Mouse (Mus musculus): Measurements from ENCODE around the gene 2810004N23Rik.

The 2810004N23Rik gene

GRCm38 (mm10) chr8:124862321-124863162 lies at the start of gene 2810004N23Rik, which contains the start of gene Gnpat:
Gene 2810004N23Rik, minus strand, starts transcription at chr8:124863120.
Gene Gnpat, plus strand, starts transcription at chr8:124863033.
- DNase-seq (ENCODE audit: low read depth in 1 of 2, low spot score in 2 of 2): peak; percentile 78 to 90

GRCm38 (mm10) chr8:124911938-124912872 lies 49.3 kb upstream of the 2810004N23Rik start:
- no peak for DNase-seq (ENCODE audit: low read depth in 1 of 2, low spot score in 2 of 2)

- DNase-seq (ENCODE audit: low read depth in 1 of 2, low spot score in 2 of 2): no peak
Observed at GRCm38 (mm10) chr8:124910349-124910748, 47.4 kb upstream of the 2810004N23Rik start.

GRCm38 (mm10) chr8:124909936-124910335 lies 47.0 kb upstream of the 2810004N23Rik start:
- no peak for DNase-seq (ENCODE audit: low read depth in 1 of 2, low spot score in 2 of 2)

GRCm38 (mm10) chr8:124905482-124905881 lies 42.6 kb upstream of the 2810004N23Rik start:
- DNase-seq (ENCODE audit: low read depth in 1 of 2, low spot score in 2 of 2): no peak

GRCm38 (mm10) chr8:124903198-124903597 lies 40.3 kb upstream of the 2810004N23Rik start:
- DNase-seq (ENCODE audit: low read depth in 1 of 2, low spot score in 2 of 2): no peak

GRCm38 (mm10) chr8:124898251-124898905 lies 35.5 kb upstream of the 2810004N23Rik start:
- DNase-seq (ENCODE audit: low read depth in 1 of 2, low spot score in 2 of 2): no peak

GRCm38 (mm10) chr8:124897386-124898250 lies 34.7 kb upstream of the 2810004N23Rik start, which contains the start of the genes Exoc8 and Sprtn:
Gene Exoc8, minus strand, starts transcription at chr8:124897705.
Gene Sprtn, plus strand, starts transcription at chr8:124897886.
- peak; percentile 87 to 96 for DNase-seq (ENCODE audit: low read depth in 1 of 2, low spot score in 2 of 2)

GRCm38 (mm10) chr8:124896632-124897385 lies 33.9 kb upstream of the 2810004N23Rik start:
- DNase-seq (ENCODE audit: low read depth in 1 of 2, low spot score in 2 of 2): peak in 1 of 2 experiments; percentile 42

GRCm38 (mm10) chr8:124896010-124896631 lies 33.2 kb upstream of the 2810004N23Rik start:
- DNase-seq (ENCODE audit: low read depth in 1 of 2, low spot score in 2 of 2): no peak

GRCm38 (mm10) chr8:124892596-124892995 lies 29.7 kb upstream of the 2810004N23Rik start:
- DNase-seq (ENCODE audit: low read depth in 1 of 2, low spot score in 2 of 2): no peak

- DNase-seq (ENCODE audit: low read depth in 1 of 2, low spot score in 2 of 2): no peak
Observed at GRCm38 (mm10) chr8:124888385-124888784, 25.5 kb upstream of the 2810004N23Rik start.

GRCm38 (mm10) chr8:124878946-124879526 lies 16.1 kb upstream of the 2810004N23Rik start:
- no peak for DNase-seq (ENCODE audit: low read depth in 1 of 2, low spot score in 2 of 2)

- DNase-seq (ENCODE audit: low read depth in 1 of 2, low spot score in 2 of 2): no peak
Observed at GRCm38 (mm10) chr8:124878141-124878540, 15.2 kb upstream of the 2810004N23Rik start.

GRCm38 (mm10) chr8:124872690-124873089 lies 9.8 kb upstream of the 2810004N23Rik start:
- DNase-seq (ENCODE audit: low read depth in 1 of 2, low spot score in 2 of 2): no peak

- DNase-seq (ENCODE audit: low read depth in 1 of 2, low spot score in 2 of 2): no peak
Observed at GRCm38 (mm10) chr8:124872081-124872480, 9.2 kb upstream of the 2810004N23Rik start.

- DNase-seq (ENCODE audit: low read depth in 1 of 2, low spot score in 2 of 2): no peak
Observed at GRCm38 (mm10) chr8:124871474-124871873, 8.6 kb upstream of the 2810004N23Rik start.

- no peak for DNase-seq (ENCODE audit: low read depth in 1 of 2, low spot score in 2 of 2)
Observed at GRCm38 (mm10) chr8:124869708-124870107, 6.8 kb upstream of the 2810004N23Rik start.
